Mouse (Mus musculus): Measurements from ENCODE around the gene Tbc1d21.

DNA sequence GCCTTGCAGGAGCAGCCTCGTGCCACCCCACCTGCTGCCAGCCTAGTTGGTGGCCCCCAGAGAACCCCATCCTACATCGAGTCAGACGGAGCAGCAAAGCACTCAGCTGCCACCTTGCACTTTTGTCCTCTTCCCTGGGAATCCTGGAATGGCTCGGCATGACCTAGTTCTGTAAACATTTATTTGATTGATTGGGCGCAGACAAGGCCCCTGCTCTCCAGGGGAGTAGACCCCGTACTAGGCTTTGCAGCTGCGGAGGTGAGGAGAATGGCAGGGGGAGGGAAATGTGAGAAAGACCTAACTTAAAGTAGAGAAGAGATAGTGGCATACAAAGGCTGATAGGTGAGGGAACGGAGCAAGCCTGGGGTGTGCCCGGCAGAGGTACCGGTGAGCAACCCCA lies 23.8 kb downstream of the Tbc1d21 start:
- TF ChIP-seq CTCF (conservative IDR thresholded peaks at IDR 0.05 in 1 of 2, IDR thresholded peaks at IDR 0.05 in 1 of 2; ENCODE audit: low read depth in 2 of 2, low read length in 2 of 2): no peak
- TF ChIP-seq MYC (IDR thresholded peaks at IDR 0.05; ENCODE audit: low read depth, low read length): no peak
- no peak for TF ChIP-seq CHD1 (IDR thresholded peaks at IDR 0.05; ENCODE audit: low read depth, low read length)
- TF ChIP-seq POLR2A (IDR thresholded peaks at IDR 0.05; ENCODE audit: low read depth, low read length): no peak
